Mouse (Mus musculus) megakaryocyte, embryonic 14.5 days (primary cell): ENCODE results near the gene Fggy. TPM values are rescaled to one million over a fixed set of nuclear protein-coding genes. Genes with fewer than 3 reads are reported as not detected.

Experiments used
- H3K27me3 ChIP-seq: replicated peaks from 2 replicates; pipeline ENCODE3; 2012; ENCODE audit warnings: inconsistent platforms
- H3K36me3 ChIP-seq: replicated peaks from 2 replicates; pipeline ENCODE3; 2012; ENCODE audit warnings: low read length, inconsistent platforms, mixed read lengths
- H3K4me1 ChIP-seq: 2 replicates; pipeline ENCODE4 v1.6.1; 2012; ENCODE audit warnings: inconsistent platforms
- H3K4me3 ChIP-seq: replicated peaks from 2 replicates; pipeline ENCODE3; 2012; ENCODE audit warnings: moderate library complexity, mild to moderate bottlenecking, inconsistent platforms
- H3K9me3 ChIP-seq: 2 replicates; pipeline ENCODE4 v1.6.1; 2012; ENCODE audit warnings: inconsistent platforms
- FLI1 ChIP-seq: IDR thresholded peaks from 2 replicates; pipeline ENCODE4 v1.6.1; 2012; ENCODE audit warnings: low read length, inconsistent platforms, mixed read lengths
- GATA1 ChIP-seq: IDR thresholded peaks from 3 replicates; pipeline ENCODE4 v1.6.1; 2012; ENCODE audit warnings: mixed read lengths, low read length, inconsistent platforms, borderline replicate concordance
- polyA plus RNA-seq: library from polyadenylated mRNA; stranded (reverse); fragments of >175 nt; gene quantifications from 2 replicates; pipeline ENCODE4 v1.2.3, GENCODE M21; 2012; ENCODE audit warnings: low replicate concordance; ENCODE audit not compliant: insufficient read depth

Gene Fggy
- polyA plus RNA-seq, 1 experiment: 0.96 TPM

DNA sequence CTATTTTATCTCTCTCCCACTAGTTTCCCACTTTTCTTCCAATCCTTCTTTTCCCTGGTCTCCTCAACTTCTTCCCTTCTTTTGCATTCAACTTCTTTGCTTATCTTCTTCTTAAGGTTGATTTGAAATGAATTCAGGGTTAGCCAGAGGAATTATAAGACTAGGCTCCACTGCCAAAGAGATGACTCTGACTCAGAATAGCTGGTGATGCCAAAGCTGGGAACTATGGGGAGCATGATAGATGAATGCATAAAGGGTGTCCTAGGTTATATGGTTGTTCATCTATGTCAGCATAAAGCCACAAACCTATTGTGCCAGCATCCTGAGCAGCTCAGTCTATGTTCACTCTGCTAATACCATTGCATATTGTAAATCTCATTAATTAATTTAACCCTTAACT, 348.8 kb downstream of the Fggy start:
- Histone ChIP-seq H3K9me3 (peaks cover 4% of the 10 kb centered on the region), H3K36me3 (no peaks in the 10 kb centered on the region), H3K27me3 (no peaks in the 10 kb centered on the region), H3K4me1 (no peaks in the 10 kb centered on the region), H3K4me3 (no peak overlapping the region)
- TF ChIP-seq GATA1 (no peak), FLI1 (no peak)

DNA sequence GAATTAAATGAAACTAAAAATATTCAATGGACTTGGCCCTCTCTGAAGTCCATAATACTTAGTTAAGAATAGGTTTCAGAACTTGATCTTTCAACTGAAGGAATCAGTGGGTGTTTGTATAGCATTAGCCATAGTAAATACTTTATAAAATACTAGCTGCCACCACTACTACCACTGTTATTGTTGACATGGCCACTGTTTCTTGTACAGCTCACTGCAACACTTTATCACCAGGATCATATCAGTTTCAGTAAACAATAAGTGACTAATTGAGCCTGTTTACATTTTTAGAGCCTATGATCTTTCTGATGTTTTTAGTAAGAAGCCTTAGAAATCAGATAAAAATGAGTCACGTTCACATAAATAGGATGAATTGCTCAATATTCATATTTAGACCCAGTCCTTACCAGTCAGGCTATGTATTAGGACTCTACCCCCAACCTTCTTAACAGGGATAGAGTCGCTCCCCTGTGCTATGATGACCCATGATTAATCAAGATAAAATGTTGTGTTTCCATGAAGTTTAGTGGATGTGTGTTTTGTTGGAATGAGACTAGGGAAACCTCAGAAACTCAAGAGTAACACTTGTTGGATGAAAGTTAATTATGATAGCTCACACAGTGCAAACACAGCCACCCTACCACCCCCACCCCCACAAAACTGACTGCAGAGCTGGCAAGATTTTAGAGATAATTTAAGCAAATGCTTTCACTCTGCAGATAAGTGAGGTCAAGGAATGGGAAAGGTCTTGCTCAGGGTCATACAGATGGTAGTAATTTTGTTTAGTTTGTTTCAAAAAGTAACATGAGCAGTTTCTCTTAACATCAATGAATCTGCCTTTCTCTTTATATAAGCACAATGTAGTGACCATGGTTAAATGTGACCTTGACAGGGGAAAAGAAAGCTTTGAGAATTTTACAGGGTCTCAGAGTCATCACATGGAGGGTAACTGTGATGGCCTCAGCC, 352.7 kb downstream of the Fggy start:
- H3K36me3 ChIP-seq: no peaks in the 10 kb centered on the region
- no peak for TF ChIP-seq GATA1
- no peak for TF ChIP-seq FLI1

DNA sequence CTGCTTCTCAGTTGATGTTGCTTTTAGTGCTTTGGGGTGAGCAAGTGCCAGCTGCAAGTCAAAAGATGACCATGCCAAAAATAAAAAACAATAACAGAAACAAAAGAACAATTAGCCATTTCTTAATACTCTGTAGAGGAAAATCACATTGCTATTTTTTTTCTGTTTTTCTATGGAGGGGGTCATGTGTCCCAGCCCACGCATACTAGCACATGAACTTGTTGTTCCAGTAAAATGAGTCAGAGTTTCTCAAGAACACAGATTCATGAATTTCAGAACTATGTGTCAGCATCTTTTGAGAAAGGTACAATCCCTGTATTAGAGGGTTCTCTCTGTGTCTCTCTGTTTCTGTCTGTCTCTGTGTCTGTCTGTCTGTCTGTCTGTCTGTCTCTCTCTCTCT, 355.7 kb downstream of the Fggy start:
- Histone ChIP-seq H3K4me3 (no peak overlapping the region), H3K9me3 (peaks cover 4% of the 10 kb centered on the region), H3K27me3 (peaks cover 2% of the 10 kb centered on the region), H3K4me1 (peaks cover 4% of the 10 kb centered on the region; the same call in 1 of the 2 replicates), H3K36me3 (no peaks in the 10 kb centered on the region)
- TF ChIP-seq FLI1: no peak
- TF ChIP-seq GATA1: no peak

More for the DNA sequence above, 352.7 kb downstream of the Fggy start:
- no peaks in the 10 kb centered on the region for H3K27me3 ChIP-seq
- no peak overlapping the region for H3K4me3 ChIP-seq
- H3K4me1 ChIP-seq: no peaks in the 10 kb centered on the region
- peaks cover 4% of the 10 kb centered on the region for H3K9me3 ChIP-seq

DNA sequence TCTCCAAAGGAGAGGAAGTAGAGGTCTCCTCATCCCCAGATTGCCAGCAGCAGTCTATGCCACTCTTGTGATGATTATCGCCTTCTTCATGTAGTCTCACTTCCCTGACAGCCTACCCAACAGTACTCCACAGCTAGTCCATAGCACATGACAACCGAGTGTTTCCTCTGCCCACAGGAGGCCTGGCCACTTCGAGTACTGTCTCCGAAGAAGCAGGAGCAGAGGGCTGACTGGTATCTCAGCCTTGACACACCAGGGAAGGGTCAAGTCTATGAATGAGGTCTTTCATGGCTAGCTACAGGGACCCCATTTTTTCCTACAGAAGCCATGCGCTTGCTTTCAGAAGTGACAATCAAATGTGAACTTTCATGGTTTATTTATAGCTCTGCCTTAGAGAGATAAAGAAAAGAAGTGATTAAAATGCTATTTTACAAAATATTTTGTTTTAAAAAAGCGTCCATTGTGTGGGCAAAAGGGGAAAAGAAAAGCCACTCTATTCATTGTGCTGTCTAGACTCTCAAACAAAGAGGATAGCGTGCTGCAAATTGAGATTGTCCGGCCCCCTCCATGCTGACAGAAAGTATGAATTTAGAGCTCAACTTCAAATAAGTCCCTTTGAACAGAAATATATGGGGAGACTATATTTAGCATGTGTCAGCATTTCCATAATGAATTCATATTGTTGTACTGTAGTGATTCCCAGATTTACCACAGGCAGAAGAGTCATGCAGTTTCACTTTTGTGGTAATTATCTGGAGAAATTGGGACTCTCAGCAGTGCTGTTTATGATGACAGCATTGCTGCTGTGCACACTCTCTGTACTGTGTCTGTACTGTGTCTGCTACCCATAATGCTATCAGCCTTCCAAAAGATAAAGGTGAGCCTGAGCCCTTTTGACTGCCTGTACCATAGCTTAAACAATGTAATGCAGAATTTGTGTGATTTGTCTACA, 358.6 kb downstream of the Fggy start:
- no peak overlapping the region for H3K4me3 ChIP-seq
- no peaks in the 10 kb centered on the region for H3K36me3 ChIP-seq
- H3K4me1 ChIP-seq: peaks cover 4% of the 10 kb centered on the region; the same call in 1 of the 2 replicates
- H3K9me3 ChIP-seq: no peaks in the 10 kb centered on the region
- TF ChIP-seq FLI1: no peak
- no peak for TF ChIP-seq GATA1
- peaks cover 4% of the 10 kb centered on the region for H3K27me3 ChIP-seq

DNA sequence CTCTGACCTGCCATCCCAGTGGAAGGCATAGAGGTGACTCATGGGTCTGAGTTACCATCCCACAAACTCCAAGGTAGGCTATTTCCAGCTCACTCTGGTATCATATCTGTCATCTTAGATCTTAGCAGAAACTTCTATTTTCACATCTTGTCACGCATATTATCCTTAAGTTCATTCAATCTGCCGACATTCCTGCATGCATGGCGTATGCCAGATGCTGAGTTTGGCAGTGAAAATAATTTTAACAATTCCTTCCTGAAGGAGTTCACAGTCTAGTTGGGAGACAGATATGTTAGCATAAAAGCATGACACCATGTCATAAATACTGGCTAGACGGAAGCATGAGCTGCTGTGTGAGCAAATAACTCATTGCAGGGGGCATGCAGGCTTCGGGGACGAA, 360.4 kb downstream of the Fggy start:
- Histone ChIP-seq H3K4me1 (peaks cover 5% of the 10 kb centered on the region; the same call in 1 of the 2 replicates), H3K4me3 (no peak overlapping the region), H3K9me3 (no peaks in the 10 kb centered on the region), H3K27me3 (peaks cover 4% of the 10 kb centered on the region), H3K36me3 (no peaks in the 10 kb centered on the region)
- no peak for TF ChIP-seq FLI1
- no peak for TF ChIP-seq GATA1

DNA sequence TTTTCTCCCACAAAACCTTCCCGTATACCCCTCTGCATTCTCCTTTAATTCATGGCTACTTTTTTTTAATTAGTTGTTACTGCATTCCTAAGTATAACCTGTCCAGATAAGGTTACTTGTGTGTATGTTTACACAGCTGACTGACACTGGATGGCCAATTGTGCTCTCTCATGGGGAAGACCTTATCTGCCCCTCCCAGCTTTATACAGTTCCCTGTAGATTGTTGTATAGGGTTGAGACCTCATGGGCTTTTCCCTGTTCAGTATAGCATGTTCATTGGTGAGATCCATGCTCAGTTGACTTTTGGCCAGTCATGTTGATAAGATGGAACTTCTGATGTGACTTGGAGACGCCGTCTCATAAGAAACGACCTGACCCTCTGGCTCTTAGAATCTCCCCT, 363.1 kb downstream of the Fggy start:
- Histone ChIP-seq H3K4me1 (peaks cover 11% of the 10 kb centered on the region; the same call in 1 of the 2 replicates), H3K4me3 (no peak overlapping the region), H3K9me3 (no peaks in the 10 kb centered on the region), H3K27me3 (peaks cover 4% of the 10 kb centered on the region), H3K36me3 (no peaks in the 10 kb centered on the region)
- TF ChIP-seq GATA1: no peak
- TF ChIP-seq FLI1: no peak

DNA sequence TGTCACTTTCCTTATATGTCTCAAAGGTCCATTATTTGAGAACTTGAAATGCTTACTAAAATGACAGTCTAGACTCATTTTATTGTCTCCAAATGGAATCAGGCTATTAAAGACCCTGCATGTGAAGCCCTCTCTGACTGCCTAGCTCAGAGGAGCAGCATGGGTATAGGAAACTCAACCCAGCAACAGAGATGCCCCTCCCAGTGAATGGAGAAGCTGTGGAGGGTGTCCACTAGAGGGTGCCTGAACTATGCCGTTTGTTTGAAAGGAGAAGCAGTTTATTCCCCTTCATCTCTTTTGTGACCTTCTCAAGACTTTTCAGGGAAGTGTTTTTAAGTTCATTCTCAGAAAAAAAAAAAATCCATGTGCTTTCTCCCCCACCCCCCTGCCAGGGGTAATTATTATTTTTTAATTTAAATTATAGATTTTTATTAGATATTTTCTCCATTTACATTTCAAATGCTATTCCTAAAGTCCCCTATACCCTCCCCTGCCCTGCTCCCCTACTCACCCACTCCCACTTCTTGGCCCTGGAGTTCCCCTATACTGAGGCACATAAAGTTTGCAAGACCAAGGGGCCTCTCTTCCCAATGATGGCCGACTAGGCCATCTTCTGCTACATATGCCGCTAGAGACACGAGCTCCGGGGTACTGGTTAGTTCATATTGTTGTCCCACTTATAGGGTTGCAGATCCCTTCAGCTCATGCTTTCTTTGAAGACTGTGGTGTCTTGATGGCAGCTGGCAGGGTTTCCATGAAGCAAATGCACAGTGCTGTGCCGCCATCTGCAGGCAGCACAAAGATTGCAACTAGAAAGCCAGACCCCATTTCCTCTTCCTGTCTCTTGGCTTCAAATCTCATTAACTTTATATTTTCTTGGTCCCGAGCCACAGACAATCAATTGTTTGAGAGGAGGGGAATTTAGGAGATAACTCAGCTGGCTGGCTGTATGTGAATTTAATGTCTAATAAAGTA, 367.2 kb downstream of the Fggy start:
- TF ChIP-seq GATA1: no peak
- TF ChIP-seq FLI1: no peak
- no peaks in the 10 kb centered on the region for H3K27me3 ChIP-seq
- H3K9me3 ChIP-seq: no peaks in the 10 kb centered on the region
- H3K4me1 ChIP-seq: 0 out of 2 replicates have a peak, but pooled peaks cover 8% of the 10 kb centered on the region
- no peaks in the 10 kb centered on the region for H3K36me3 ChIP-seq
- no peak overlapping the region for H3K4me3 ChIP-seq

DNA sequence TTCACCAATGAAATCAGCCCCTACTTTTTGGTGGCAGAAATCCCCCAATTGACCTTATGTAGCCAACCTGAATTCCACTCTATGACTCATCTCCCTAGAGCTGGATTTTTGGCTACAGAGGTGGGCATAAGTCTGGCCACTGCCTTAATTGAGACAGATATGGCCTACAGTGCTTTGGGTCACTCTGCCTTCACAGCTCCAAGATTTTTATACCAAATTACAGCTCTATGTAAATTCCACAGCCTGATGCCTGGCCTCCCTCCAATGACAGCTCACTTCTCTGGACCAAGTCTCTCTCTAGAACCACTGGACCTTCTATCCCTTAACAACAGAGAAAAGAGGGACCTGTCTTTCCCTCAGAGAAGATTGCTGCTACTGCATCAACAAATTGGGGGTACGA, 371.5 kb downstream of the Fggy start:
- Histone ChIP-seq H3K4me3 (no peak overlapping the region), H3K9me3 (no peaks in the 10 kb centered on the region), H3K36me3 (no peaks in the 10 kb centered on the region), H3K27me3 (peaks cover 2% of the 10 kb centered on the region), H3K4me1 (0 out of 2 replicates have a peak, but pooled peaks cover 4% of the 10 kb centered on the region)
- no peak for TF ChIP-seq FLI1
- no peak for TF ChIP-seq GATA1
